Mouse (Mus musculus): Measurements from ENCODE around the gene Smarcd1. TPM values are rescaled to one million over a fixed set of nuclear protein-coding genes. Genes with fewer than 3 reads are reported as not detected.
"Not testable (repeated sequence)": the region's sequence is repeated elsewhere in the genome, so short reads cannot be mapped to it uniquely, and the experiment has no call there.

The Smarcd1 gene
- polyA plus RNA-seq, 1 experiment, result 17.4 TPM

- H3K27ac ChIP-seq (replicated peaks; ENCODE audit: low read depth, low read length), result peak overlapping the region; percentile 91
- peaks cover 2% of the 10 kb centered on the region; the same call in 1 of the 2 replicates for H3K4me1 ChIP-seq (ENCODE audit: control insufficient read depth, insufficient read depth, insufficient read length, low read length)
- H3K4me3 ChIP-seq (ENCODE audit: insufficient read depth, low read depth, low read length), result peak overlapping the region; percentile 41
Observed at GRCm38 (mm10) chr15:99715982-99716746, 14.2 kb downstream of the Smarcd1 start.

DNA sequence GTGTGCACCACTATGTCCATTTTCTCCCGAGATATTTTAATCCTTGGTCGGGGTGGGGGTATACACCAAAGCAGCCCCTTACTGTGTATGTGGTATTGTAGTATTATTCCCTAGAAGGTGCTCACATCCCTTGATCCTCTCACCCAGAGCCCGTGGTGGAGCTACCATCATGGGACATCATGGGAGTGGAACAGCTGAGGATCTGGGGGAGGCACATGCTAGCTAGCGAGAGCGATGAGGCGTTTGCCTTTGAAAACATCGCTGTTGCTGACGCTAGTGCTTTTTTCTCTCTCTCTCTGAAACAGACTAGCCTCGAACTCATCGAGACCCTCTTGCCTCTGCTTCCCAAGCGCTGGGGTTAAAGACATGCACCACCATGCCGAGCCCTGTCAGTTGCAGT is 14.9 kb downstream of the Smarcd1 start:
- H3K27ac ChIP-seq (replicated peaks; ENCODE audit: low read depth, low read length), result peak overlapping the region; percentile 91
- peaks cover 2% of the 10 kb centered on the region; the same call in 1 of the 2 replicates for H3K4me1 ChIP-seq (ENCODE audit: control insufficient read depth, insufficient read depth, insufficient read length, low read length)
- H3K4me3 ChIP-seq (ENCODE audit: insufficient read depth, low read depth, low read length), result peak overlapping the region; percentile 41

DNA sequence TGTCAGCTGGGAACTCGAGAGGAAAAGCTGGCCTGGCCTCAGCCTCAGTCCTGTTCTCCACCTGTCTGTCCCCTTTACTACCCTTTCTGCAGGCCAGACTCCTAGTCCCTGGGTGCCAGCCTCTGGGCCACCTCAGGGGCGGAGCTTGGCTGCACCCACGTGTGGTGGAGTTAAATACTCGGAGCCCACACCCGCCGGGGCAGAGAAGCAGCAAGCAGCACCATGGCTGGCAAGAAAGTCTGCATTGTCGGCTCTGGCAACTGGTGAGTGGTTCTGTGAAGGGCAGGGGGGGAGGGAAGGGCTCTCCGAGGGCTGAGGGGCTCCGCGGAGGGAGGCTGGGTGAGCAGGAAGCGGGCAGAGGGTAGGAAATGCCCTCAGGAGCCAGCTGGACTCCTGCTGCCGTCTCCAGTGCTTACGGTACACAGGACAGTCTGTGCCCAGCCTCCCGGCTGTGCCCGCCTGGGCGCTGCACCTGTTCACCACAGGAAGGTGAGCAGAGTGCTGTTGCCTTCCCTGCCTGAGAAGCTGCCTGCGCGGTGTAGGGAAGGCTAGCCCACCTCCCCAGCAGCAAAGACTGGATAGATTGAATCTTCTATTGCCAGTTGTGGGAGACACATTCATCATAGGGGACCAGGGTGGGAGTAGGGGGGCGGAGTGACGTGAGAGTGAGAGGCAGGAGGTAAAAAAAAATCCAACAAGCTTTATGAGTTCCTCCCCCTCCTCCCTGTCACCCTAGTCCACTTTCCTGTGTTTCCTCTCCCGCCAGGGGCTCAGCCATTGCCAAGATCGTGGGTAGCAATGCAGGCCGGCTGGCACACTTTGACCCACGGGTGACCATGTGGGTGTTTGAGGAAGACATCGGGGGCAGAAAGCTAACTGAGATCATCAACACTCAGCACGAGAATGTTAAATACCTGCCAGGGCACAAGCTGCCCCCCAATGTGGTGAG is 15.7 kb downstream of the Smarcd1 start, which contains the start of gene Gpd1:
Gene Gpd1, plus strand, starts transcription at position 130 of the 949 bp plus-strand sequence.
- Histone ChIP-seq H3K4me3 (ENCODE audit: insufficient read depth, low read depth, low read length) (peak within 1 kb of the TSS; percentile 67), H3K27ac (replicated peaks; ENCODE audit: low read depth, low read length) (peak within 1 kb of the TSS; percentile 91)

GRCm38 (mm10) chr15:99718461-99719021 is 16.6 kb downstream of the Smarcd1 start:
- Histone ChIP-seq H3K27ac (replicated peaks; ENCODE audit: low read depth, low read length) (peak overlapping the region; percentile 91), H3K4me3 (ENCODE audit: insufficient read depth, low read depth, low read length) (peak overlapping the region; percentile 67), H3K4me1 (ENCODE audit: control insufficient read depth, insufficient read depth, insufficient read length, low read length) (0 out of 2 replicates have a peak, but pooled peaks cover 3% of the 10 kb centered on the region)

More for the DNA sequence above, 15.7 kb downstream of the Smarcd1 start, which contains the start of gene Gpd1:
- H3K4me1 ChIP-seq (ENCODE audit: control insufficient read depth, insufficient read depth, insufficient read length, low read length), result peaks cover 2% of the 10 kb centered on the region; the same call in 1 of the 2 replicates

DNA sequence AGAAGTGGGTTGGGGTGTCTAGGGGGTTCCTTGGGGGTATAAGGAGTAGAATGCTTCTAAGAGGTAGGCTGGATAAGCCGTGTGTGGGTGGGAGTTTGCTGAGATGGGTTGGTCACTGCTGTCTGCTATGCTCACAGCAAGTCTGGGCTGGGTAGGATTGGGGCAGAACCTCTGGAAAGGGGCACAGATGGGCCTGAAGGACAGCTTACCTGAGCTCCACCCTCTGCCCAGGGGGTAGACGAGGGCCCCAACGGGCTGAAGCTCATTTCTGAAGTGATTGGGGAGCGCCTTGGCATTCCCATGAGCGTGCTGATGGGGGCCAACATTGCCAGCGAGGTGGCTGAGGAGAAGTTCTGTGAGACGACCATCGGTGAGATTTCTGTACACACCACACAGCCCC is 17.9 kb downstream of the Smarcd1 start:
- Histone ChIP-seq H3K4me1 (ENCODE audit: control insufficient read depth, insufficient read depth, insufficient read length, low read length) (peaks cover 7% of the 10 kb centered on the region; the same call in 1 of the 2 replicates), H3K4me3 (ENCODE audit: insufficient read depth, low read depth, low read length) (peak overlapping the region; percentile 67), H3K27ac (replicated peaks; ENCODE audit: low read depth, low read length) (peak overlapping the region; percentile 91)

GRCm38 (mm10) chr15:99721921-99722743 is 20.2 kb downstream of the Smarcd1 start:
- H3K27ac ChIP-seq (replicated peaks; ENCODE audit: low read depth, low read length), result peak overlapping the region; percentile 20
- peak overlapping the region; percentile 67 for H3K4me3 ChIP-seq (ENCODE audit: insufficient read depth, low read depth, low read length)
- peaks cover 7% of the 10 kb centered on the region; the same call in 1 of the 2 replicates for H3K4me1 ChIP-seq (ENCODE audit: control insufficient read depth, insufficient read depth, insufficient read length, low read length)

GRCm38 (mm10) chr15:99723120-99723514 is 21.2 kb downstream of the Smarcd1 start:
- Histone ChIP-seq H3K4me1 (ENCODE audit: control insufficient read depth, insufficient read depth, insufficient read length, low read length) (peaks cover 7% of the 10 kb centered on the region; the same call in 1 of the 2 replicates), H3K4me3 (ENCODE audit: insufficient read depth, low read depth, low read length) (peak overlapping the region; percentile 27), H3K27ac (replicated peaks; ENCODE audit: low read depth, low read length) (peak overlapping the region; percentile 89)

- peak overlapping the region; percentile 27 for H3K4me3 ChIP-seq (ENCODE audit: insufficient read depth, low read depth, low read length)
- H3K27ac ChIP-seq (replicated peaks; ENCODE audit: low read depth, low read length), result peak overlapping the region; percentile 89
- peaks cover 7% of the 10 kb centered on the region; the same call in 1 of the 2 replicates for H3K4me1 ChIP-seq (ENCODE audit: control insufficient read depth, insufficient read depth, insufficient read length, low read length)
Observed at GRCm38 (mm10) chr15:99723515-99724291, 21.8 kb downstream of the Smarcd1 start.

DNA sequence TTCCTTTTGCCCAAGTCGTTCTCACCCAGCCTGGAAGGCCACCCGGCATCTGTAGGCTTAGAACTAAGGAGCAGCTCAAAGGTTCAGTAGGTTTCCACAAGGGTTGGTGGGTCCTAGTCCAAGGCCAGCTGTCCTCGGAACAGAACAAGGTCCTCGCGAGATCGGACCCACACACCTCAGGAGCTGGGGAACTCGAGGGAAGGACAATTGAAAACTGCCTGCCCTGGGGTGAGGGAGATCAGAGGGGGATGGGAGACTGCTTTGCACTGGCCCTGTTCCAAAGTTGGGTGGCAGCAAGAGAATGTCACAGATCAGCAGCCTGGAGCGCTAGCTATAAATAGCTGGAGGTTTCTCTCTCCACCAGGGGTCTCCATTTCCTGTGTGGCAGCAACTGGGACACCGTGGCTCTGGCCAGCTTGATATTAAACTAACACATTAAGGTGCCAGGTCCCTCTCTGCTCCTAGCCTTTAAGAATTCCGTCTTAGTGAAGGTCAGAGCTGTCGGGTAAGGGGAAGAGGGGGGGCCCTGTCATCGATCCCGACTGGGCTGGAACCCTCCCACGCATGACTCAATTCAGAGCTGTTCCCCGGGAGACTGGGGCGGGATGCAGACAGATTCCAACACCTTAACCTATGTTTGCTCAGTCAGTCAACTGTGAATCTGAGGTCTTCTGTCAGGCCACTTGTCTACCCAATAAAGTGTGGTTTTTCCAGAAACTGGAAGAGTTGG is 22.5 kb downstream of the Smarcd1 start:
- Histone ChIP-seq H3K4me3 (ENCODE audit: insufficient read depth, low read depth, low read length) (peak overlapping the region; percentile 24), H3K4me1 (ENCODE audit: control insufficient read depth, insufficient read depth, insufficient read length, low read length) (peaks cover 7% of the 10 kb centered on the region; the same call in 1 of the 2 replicates), H3K27ac (replicated peaks; ENCODE audit: low read depth, low read length) (peak overlapping the region; percentile 89)

- H3K27ac ChIP-seq (replicated peaks; ENCODE audit: low read depth, low read length), result peak within 1 kb of the TSS; percentile 94
- peaks cover 7% of the 10 kb centered on the region; the same call in 1 of the 2 replicates for H3K4me1 ChIP-seq (ENCODE audit: control insufficient read depth, insufficient read depth, insufficient read length, low read length)
- peak within 1 kb of the TSS; percentile 63 for H3K4me3 ChIP-seq (ENCODE audit: insufficient read depth, low read depth, low read length)
Observed at GRCm38 (mm10) chr15:99725341-99726155, 23.6 kb downstream of the Smarcd1 start, which contains the start of gene Cox14. Cox14 (plus strand) TSS chr15:99725618.

- H3K4me3 ChIP-seq (ENCODE audit: insufficient read depth, low read depth, low read length), result peak overlapping the region; percentile 63
- H3K27ac ChIP-seq (replicated peaks; ENCODE audit: low read depth, low read length), result peak overlapping the region; percentile 94
- H3K4me1 ChIP-seq (ENCODE audit: control insufficient read depth, insufficient read depth, insufficient read length, low read length), result peaks cover 7% of the 10 kb centered on the region; the same call in 1 of the 2 replicates
Observed at GRCm38 (mm10) chr15:99726549-99726948, 24.6 kb downstream of the Smarcd1 start.

GRCm38 (mm10) chr15:99727039-99727438 is 25.1 kb downstream of the Smarcd1 start:
- not testable (repeated sequence) for H3K27ac ChIP-seq (replicated peaks; ENCODE audit: low read depth, low read length); H3K4me1 ChIP-seq (ENCODE audit: control insufficient read depth, insufficient read depth, insufficient read length, low read length); H3K4me3 ChIP-seq (ENCODE audit: insufficient read depth, low read depth, low read length)
